Mouse (Mus musculus): ENCODE measurements around the gene Rnasek. TPM values are rescaled to one million over a fixed set of nuclear protein-coding genes. Genes with fewer than 3 reads are reported as not detected.

Gene Rnasek
- 223 and 400 TPM in 2 replicates for polyA plus RNA-seq (2012; rRNA removed; ENCODE audit: low replicate concordance)

DNA sequence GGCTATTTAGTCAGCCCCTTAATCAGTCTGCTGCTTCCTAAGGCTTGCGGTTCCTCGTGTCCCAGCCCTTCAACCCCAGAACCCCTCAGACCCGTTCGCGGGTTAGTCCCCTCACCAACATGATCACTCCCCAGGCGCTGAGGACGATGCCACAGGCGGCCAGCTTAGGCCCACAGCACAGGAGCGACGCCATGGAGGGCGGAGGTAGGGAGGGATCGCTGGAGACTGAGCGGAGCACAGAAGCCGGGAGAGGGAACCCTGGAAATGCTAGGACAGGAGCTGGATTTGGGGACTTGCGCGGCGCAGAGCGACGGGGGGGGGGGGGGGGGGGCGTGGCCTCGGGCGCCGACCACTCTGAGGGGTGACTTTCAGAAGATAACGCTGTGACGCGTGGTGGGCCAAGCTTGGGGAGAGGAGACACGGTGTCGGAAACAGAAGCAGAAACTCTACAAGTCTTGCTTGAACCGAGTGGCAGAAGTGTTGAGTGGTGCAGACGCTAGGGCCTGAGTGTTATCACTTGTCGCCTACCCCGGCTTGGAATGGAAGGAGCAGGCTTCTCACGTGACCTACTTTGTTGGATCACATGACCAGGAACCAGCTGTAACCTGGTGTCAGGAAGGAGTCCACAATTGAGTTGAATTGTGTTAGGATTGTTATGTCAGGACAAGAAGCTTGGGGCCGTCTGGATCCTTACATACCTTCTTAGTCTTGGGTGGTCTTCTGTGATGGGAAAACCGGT is at the start of gene Rnasek, which contains the start of gene Gm21988:
TSS of gene Rnasek (minus strand) at position 302 of the 739 bp plus-strand sequence.
TSS of gene Gm21988 (minus strand) at position 290 of the 739 bp plus-strand sequence.

DNA sequence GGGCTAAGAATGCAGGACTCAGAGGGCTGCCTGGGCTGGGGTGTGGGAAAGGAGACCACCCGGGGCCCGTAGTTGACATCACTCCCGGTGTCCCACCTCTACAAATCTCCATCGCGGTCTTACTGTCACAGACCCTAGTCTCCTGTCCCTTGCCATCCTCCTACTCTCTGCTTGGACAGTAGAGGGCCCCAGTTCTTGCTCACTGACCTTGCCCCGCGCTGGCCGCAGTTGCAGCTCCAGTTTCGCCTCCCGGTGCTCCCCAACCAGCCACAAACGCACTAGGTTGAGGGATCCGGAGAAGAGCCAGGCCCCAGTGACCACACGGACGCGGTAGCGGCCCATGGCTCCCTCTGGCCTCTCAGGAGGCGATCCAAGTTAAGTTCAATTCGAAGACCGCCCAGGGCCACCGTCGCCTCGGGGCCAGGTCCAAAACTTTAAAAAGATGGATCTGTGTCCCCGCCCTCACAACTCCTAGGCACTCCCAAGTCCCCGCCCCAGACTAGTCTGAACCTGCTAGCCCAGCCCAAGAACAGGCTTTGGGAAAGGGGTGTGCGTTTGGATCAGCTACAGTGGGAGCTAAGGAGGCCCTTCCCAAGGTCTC is 15.4 kb upstream of the Rnasek start, which contains the start of gene Alox12:
TSS of gene Alox12 (minus strand) at position 423 of the 601 bp plus-strand sequence.

GRCm38 (mm10) chr11:70237457-70238167 is 2.0 kb downstream of the Rnasek start, which contains the start of gene 0610010K14Rik:
TSS of gene 0610010K14Rik (minus strand) at chr11:70237914.

GRCm38 (mm10) chr11:70229260-70230010 is 10.2 kb downstream of the Rnasek start, which contains the start of gene Bcl6b:
TSS of gene Bcl6b (minus strand) at chr11:70229798.

DNA sequence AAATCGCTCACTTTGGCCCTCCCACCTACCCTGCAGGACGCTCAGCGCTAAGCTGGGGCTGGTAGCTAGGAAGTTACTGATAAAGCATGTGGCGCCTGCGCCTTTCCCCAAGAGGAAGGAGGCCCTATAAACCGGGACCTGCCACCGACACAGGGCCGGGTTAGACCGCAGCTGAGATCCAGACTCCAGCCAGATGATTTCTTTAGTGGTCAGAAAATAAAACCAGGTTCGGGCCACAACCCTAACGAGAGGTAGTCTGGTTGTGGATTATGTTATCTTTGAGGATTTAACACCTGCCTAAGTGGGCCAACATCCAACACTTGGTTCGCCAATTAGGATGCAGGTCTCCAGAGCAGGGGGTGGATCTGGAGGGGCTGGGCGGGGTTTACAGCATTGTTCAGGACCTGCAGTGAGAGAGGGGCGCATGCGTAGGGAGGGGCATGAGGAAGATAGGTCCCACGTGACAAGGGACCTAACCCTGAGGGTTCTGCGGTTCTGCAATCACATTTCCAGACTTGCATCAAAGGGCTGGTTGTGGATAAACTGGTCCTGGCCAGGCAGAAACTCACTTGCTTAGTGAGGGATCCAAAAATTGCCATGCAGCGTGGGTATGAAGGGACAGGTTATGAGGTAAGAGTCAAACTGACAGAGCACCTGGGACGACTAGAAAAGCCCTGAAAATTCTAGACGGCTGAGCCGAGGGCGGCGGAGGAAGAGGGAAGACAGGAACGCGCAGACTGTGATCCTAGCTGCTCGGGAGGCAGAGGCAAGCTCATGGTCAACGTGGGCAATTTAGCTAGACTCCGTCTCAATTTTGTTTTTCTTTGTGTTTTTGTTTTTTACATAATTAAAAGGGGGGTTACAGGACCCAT is 18.7 kb downstream of the Rnasek start, which contains the start of gene Slc16a13:
TSS of gene Slc16a13 (minus strand) at position 334 of the 872 bp plus-strand sequence.

GRCm38 (mm10) chr11:70212423-70212822 is 27.2 kb downstream of the Rnasek start, which contains the start of gene Slc16a11:
TSS of gene Slc16a11 (plus strand) at chr11:70212752.

Other genes starting within 250 kb of the Rnasek start
- 566 and 640 TPM in 2 replicates for gene Gabarap, start 248.7 kb downstream of the Rnasek start, polyA plus RNA-seq (2012; rRNA removed; ENCODE audit: low replicate concordance)
- 17.1 and 38.9 TPM in 2 replicates for gene Phf23, start 244.1 kb downstream of the Rnasek start, polyA plus RNA-seq (2012; rRNA removed; ENCODE audit: low replicate concordance)
- 9.4 and 27.1 TPM in 2 replicates for gene Dvl2, start 239.2 kb downstream of the Rnasek start, polyA plus RNA-seq (2012; rRNA removed; ENCODE audit: low replicate concordance)
- 153 and 251 TPM in 2 replicates for gene Acadvl, start 224.4 kb downstream of the Rnasek start, polyA plus RNA-seq (2012; rRNA removed; ENCODE audit: low replicate concordance)
- gene Dlg4, start 222.9 kb downstream of the Rnasek start, polyA plus RNA-seq (2012; rRNA removed; ENCODE audit: low replicate concordance) = 16.9 and 56.2 TPM in 2 replicates
- 0.13 and 0.24 TPM in 2 replicates for gene Asgr1, start 185.8 kb downstream of the Rnasek start, polyA plus RNA-seq (2012; rRNA removed; ENCODE audit: low replicate concordance)
- gene Asgr2, start 147.2 kb downstream of the Rnasek start, polyA plus RNA-seq (2012; rRNA removed; ENCODE audit: low replicate concordance) = 1.3 and 5.5 TPM in 2 replicates
- gene Mgl2, start 109.5 kb downstream of the Rnasek start, polyA plus RNA-seq (2012; rRNA removed; ENCODE audit: low replicate concordance) = 25.4 and 35.8 TPM in 2 replicates
- gene Clec10a, start 83.6 kb downstream of the Rnasek start, polyA plus RNA-seq (2012; rRNA removed; ENCODE audit: low replicate concordance) = 32.3 and 46.6 TPM in 2 replicates
- gene Slc16a11, start 27.1 kb downstream of the Rnasek start, polyA plus RNA-seq (2012; rRNA removed; ENCODE audit: low replicate concordance) = 3.5 and 5.8 TPM in 2 replicates
- 4.4 and 8.0 TPM in 2 replicates for gene Slc16a13, start 18.8 kb downstream of the Rnasek start, polyA plus RNA-seq (2012; rRNA removed; ENCODE audit: low replicate concordance)
- 15.2 and 24.6 TPM in 2 replicates for gene Bcl6b, start 10.0 kb downstream of the Rnasek start, polyA plus RNA-seq (2012; rRNA removed; ENCODE audit: low replicate concordance)
- gene 0610010K14Rik, start 1.9 kb downstream of the Rnasek start, polyA plus RNA-seq (2012; rRNA removed; ENCODE audit: low replicate concordance) = 56.7 and 89.9 TPM in 2 replicates
- 8.0 and 8.3 TPM in 2 replicates for gene Gm21988, start within 50 bp of the Rnasek start, polyA plus RNA-seq (2012; rRNA removed; ENCODE audit: low replicate concordance)
- gene Alox12, start 15.5 kb upstream of the Rnasek start, polyA plus RNA-seq (2012; rRNA removed; ENCODE audit: low replicate concordance) = 2.5 and 7.8 TPM in 2 replicates
- 0.19 and 16.2 TPM in 2 replicates for gene Alox12e, start 82.8 kb upstream of the Rnasek start, polyA plus RNA-seq (2012; rRNA removed; ENCODE audit: low replicate concordance)
- gene Alox15, start 112.2 kb upstream of the Rnasek start, polyA plus RNA-seq (2012; rRNA removed; ENCODE audit: low replicate concordance) = 2.7 and 62.7 TPM in 2 replicates
- 20.8 and 30.6 TPM in 2 replicates for gene Pelp1, start 170.2 kb upstream of the Rnasek start, polyA plus RNA-seq (2012; rRNA removed; ENCODE audit: low replicate concordance)
- 59.2 and 84.6 TPM in 2 replicates for gene Arrb2, start 192.8 kb upstream of the Rnasek start, polyA plus RNA-seq (2012; rRNA removed; ENCODE audit: low replicate concordance)
- gene Med11, start 212.1 kb upstream of the Rnasek start, polyA plus RNA-seq (2012; rRNA removed; ENCODE audit: low replicate concordance) = 25.2 and 25.9 TPM in 2 replicates
- 6.1 and 13.8 TPM in 2 replicates for gene Zmynd15, start 219.6 kb upstream of the Rnasek start, polyA plus RNA-seq (2012; rRNA removed; ENCODE audit: low replicate concordance)
- gene Cxcl16, start 220.1 kb upstream of the Rnasek start, polyA plus RNA-seq (2012; rRNA removed; ENCODE audit: low replicate concordance) = 22.2 and 63.5 TPM in 2 replicates

Measured in subcutaneous adipose tissue, adult 2 months (tissue).